Mouse (Mus musculus) lung, adult 2 months (tissue): ENCODE results near the gene Banf1.

Source experiments
- CTCF ChIP-seq: fragments of 200-500 bp; IDR thresholded peaks from 2 replicates; pipeline ENCODE4 v1.5.1; 2011; ENCODE audit warnings: mild to moderate bottlenecking, low read length, control low read depth; ENCODE audit not compliant: insufficient read depth
- POLR2A ChIP-seq: fragments of 200-500 bp; IDR thresholded peaks from 2 replicates; pipeline ENCODE4 v1.6.1; 2011; ENCODE audit warnings: low read depth, mild to moderate bottlenecking, control low read depth, low read length, borderline replicate concordance; ENCODE audit errors: extremely low read depth

DNA sequence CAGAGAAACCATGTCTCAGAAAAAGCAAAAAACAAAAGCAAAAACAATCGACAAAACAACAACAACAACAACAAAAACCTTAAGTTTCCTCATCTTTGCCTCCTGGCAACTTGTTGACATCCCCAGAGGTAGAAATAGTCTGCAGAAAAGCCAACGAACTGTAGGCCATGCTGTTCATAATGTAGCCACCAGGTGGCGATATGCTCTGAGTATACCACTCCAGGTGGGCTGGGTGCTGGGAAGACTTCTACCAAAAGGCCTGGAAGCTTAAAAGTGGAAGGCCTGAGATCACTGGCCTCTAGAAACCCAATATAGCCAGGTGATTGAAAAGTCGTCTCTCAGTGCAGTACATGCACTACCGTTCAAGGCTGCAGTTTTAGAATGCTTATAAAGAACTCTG lies 29.0 kb downstream of the Banf1 start:
- TF ChIP-seq CTCF (peak; percentile 82), POLR2A (no peak)
